Mouse (Mus musculus) layer of hippocampus, postnatal 14 days (tissue): ENCODE data around the gene Myo1c. TPM values are rescaled to one million over a fixed set of nuclear protein-coding genes. Genes with fewer than 3 reads are reported as not detected.
"Not testable (repeated sequence)": the region's sequence is repeated elsewhere in the genome, so short reads cannot be mapped to it uniquely, and the experiment has no call there.

Experiments used
- DNase-seq, 2 experiments: peaks; one replicate each; pipeline ENCODE4 v3.0.0; 2021 to 2022; ENCODE audit warnings: low spot score in 2 of 2, mixed read lengths in 1 of 2
- total RNA-seq, 2 experiments: library from RNA; stranded (reverse); gene quantifications; 2 replicates each; pipeline ENCODE4 v1.2.3; 2021

Gene Myo1c
- total RNA-seq, 2 experiments from 2014 or later = 20.1 to 21.1 TPM

DNA sequence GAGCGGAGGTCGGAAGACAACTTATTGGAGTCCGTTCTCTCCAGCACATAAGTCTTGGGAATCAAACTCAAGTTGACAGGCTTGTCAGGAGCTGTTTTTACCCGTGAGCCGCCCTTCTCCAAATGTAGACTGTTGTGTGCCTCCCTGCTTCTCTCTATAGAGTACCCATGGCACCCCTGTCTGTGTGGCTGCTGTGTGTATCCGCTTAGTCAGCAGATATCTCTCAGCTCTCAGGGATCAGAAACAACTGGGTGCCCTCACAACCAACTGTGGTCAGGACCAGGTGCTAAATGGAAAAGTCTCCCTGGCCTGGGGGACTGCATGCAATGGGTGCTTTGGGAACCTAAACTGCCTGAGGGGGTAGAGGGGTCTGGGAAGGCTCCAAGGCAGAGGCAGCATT is 16.0 kb downstream of the Myo1c start:
- DNase-seq = no peak

DNA sequence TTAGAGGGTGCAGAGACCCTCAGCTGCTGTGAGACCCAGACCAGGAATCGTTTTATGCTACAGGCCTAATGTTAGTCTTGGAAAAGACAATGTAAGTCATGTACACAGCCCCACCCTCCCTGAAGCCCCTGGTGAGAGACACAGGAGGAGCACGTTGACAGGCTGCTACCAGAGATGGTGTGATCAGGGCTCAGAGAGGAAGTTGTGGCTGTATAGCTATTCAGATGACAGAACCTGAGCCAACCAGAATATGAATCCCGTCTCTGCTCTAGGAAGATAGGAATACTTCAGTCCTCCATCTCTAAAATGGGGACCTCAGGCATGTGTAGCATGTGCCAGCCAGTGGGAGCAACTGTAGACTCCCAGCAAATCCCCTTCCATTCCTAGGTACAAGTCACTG is 18.3 kb downstream of the Myo1c start:
- DNase-seq = no peak

DNA sequence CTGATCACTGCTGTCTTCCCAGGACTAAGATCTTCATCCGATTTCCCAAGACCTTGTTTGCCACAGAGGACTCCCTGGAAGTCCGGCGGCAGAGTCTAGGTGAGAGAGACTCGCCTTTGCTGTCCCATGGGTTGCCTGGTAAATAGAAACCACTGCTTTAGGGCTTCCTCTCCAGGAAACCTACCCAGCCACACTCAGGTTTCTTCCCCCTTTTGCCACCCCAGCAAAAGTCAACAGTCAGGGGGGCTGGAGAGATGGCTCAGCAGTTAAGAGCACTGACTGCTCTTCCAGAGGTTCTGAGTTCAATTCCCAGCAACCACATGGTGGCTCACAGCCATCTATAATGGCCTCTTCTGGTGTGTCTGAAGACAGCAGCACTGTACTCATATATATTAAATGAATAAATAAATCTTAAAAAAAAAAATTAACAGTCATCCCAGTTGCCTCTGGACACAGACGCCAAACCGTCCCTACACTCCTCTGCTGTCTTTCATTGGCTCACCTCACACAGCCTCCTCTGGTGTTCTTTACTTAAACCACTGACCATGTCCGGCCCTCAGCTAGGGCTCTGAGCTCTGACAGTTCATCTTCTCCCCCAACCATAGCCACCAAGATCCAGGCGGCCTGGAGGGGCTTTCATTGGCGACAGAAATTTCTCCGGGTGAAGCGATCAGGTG is 19.0 kb downstream of the Myo1c start:
- DNase-seq = no peak

DNA sequence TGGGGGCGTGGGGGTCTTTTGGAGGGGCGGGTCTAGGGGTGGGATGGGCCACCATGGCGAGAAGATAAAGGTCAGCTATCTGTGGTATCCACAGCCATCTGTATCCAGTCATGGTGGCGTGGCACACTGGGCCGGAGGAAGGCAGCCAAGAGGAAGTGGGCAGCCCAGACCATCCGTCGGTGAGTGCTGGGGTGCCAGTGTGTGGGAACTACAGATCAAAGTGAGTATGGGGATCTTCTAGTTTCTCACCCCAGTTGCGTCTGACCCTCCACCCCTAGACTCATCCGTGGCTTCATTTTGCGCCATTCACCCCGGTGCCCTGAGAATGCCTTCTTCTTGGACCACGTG is 19.5 kb downstream of the Myo1c start:
- no peak for DNase-seq

DNA sequence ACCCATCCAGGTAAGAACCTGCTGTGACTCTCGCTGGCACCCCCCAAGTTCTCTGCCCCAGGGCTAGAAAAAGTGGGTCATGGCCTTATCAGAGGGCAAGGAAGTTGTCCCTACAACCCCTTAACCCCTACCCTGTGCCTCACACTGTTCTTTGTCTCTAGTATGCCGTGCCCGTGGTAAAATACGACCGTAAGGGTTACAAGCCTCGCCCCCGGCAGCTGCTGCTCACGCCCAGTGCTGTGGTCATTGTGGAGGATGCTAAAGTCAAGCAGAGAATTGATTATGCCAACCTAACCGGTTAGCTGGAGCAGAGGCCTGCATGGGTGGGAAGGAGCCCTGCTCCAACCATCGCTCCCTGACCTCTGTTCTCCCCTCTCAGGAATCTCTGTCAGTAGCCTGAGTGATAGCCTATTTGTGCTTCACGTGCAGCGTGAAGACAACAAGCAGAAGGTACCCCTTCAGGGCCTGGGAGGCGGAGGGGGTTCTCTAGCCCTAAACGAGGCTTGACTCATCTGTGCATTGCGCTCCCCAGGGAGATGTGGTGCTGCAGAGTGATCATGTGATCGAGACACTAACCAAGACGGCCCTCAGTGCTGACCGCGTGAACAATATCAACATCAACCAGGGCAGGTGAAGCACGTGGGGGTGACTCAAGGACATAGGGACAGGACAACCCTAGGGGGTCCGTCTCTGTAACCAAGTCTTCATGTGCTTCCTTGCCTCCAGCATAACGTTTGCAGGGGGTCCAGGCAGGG is 21.3 kb downstream of the Myo1c start:
- no peak for DNase-seq

DNA sequence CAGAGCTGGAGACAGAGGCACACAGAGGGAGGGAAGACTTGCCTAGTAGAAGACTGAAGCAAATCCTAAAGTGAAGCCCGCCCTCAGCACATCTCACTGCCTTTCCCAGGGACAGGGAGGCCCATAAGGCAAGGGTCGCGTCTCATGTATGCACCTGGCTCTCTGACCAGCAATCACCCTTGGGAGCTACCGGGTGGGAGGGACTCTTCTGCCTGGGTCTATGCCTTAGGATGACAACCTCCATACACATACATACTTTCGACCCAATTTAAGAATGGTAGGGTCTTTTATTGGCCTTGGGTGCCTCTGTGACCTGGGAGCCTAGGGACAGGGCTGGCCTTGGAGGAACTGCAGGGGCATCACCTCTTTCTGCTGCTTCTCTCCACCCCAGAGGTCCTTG is 23.1 kb downstream of the Myo1c start:
- no peak for DNase-seq

DNA sequence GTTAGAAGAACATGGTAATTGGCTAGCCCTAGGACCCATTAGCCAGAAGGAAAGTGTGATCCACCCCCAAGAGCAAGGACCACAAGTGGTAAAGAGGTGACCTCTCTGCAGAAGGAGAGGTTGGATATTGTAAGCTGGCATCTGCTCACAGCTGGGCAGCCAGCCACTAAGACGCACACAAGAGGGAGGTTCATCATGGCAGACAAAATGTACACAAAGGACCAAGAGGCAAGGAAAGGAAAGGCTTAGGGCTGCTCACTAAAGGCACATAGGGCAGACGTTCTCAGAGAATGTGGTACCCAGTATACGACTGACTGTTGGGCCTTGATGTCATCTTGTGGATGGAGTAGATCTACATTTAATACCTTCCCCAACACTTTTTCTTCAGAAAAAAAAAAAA is 24.6 kb downstream of the Myo1c start:
- DNase-seq = no peak

DNA sequence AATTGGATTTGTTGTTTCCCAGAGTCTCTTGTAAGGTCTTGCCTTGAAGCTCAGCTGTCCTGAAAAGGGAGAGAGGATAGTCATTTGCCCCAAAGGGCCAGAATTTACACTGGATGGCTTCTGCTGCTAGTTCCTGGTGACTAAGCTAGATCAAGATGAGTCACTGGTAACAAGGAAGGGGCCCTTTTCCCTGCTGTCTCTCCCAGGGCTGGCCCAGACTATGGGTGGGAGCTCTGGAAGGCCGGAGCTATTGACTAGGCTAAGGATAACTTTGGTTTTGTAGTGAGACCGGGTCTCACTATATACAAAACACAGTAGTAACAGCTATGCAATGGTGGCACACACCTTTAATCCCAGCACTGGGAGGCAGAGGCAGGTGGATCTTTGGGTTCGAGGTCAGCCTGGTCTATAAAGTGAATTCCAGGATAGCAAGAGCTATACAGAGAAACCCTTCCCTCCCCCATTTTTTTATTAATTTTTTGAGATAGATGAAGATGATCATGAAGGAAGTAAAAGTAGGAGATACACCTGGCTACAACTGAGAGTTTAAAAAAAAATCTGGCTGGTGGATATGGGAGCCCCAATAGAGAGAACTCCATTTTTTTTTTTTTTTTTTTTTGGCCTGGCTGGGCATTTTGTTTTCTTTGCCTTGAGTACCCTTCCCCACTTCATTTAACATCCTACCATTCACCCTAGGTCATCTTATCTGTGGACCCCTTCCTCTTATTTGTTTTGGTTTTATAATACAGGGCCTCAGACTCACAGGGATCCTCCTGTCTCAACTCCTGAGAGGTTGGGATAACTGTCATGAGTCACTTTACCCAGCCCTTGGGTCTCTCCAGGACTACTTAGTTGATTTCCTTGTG is 27.8 kb downstream of the Myo1c start:
- no peak for DNase-seq

DNA sequence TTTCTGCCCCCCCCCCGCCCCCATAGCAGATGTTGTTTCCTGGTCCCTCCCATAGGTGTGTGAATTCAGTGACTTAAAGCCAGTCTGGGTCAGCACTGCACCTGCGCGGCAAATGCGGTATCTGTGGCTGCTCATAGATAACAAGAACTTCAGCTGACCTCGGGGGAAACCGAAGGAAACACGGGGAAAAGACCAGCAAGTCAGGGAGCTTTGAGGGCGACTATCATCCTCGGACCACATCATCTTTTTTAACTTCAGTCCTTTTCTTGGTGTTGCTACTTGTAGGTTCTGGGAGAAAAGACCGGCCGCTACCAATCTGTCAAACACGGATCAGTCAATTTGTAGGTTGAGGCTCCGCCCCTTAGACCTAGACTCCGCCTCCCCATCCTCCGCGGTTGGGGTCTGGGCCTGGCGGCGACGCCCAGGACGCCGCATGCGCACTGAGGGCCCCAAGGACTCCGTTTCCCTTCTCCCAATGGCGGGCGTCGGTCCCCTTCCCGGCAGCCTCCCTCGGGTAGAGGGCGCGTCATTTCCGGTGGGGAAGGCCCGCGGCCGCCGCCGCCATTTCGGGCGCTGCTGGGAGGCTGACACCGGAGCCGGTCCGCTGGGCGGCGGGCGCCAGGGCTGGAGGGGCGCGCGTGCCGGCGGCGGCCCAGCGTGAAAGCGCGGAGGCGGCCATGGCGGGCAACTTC is 28.6 kb downstream of the Myo1c start, which contains the start of gene Crk:
Gene Crk (plus strand): TSS at position 513 of the 692 bp plus-strand sequence.
- peak; percentile 95 to 98 for DNase-seq

DNA sequence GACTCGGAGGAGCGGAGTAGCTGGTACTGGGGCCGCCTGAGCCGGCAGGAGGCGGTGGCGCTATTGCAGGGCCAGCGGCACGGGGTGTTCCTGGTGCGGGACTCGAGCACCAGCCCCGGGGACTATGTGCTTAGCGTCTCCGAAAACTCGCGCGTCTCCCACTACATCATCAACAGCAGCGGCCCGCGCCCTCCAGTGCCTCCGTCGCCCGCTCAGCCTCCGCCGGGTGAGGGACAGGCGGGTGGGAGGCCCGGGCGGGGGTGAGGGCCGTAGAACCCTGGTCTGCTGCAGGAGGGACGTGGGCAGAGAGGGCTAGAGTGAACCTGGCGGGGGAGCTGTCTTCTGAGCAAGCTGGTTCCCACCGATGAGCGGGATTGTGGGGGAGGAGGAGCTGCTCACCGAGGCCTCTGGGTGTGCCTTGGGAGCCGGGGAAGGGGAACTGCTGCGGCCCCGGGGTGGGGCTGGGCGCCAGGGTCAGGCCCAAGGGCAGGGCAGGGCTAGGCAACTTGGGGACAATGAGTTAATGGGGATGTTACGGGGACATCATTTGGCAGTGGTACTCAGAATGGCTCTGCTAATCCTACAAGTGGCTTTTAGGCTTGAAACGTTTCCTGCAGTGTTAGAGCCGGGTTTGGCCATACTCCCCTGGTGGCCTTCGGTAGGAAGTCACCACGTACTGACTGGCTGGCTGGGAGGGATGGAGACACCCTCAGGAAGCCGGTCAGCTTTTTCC is 29.3 kb downstream of the Myo1c start:
- peak in 1 of 2 experiments; percentile 65 for DNase-seq

DNA sequence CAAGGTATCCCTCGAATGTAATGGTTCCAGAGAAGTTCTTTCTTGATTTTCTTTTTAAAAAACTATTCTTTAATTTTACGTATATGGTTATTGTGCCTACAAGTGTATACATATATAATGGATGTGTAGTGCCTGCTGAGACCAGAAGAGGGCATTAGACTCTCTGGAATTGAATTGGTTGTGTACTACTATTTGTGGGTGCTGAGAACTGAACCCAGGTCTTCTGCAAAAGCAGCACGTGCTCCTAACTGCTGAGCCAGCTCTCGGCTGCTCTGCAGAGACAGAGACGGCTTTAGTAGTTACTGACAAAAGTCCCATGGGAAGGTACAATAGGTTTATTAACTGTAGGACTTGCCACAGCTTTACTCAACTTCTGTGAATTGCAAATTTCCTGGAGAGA is 34.2 kb downstream of the Myo1c start:
- DNase-seq = no peak

DNA sequence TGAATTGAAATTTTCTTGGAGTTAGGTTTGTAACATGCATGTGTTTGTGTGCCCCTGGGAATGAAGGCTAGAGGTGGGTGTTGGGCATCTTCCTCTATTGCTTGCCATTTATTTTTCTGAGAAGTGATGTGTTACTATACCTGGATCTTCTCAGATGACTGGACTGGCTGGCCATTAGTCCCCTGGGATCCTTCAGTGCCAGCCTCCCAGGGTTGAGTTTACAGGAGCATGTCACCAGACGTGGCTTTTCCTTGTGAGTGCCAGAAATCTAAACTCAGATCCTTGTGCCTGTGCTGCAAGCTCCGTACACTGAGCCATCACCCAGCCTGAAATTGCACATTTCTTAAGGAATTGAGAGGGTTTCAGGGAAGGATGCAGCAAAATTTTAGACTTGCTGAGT is 34.7 kb downstream of the Myo1c start:
- DNase-seq = no peak

DNA sequence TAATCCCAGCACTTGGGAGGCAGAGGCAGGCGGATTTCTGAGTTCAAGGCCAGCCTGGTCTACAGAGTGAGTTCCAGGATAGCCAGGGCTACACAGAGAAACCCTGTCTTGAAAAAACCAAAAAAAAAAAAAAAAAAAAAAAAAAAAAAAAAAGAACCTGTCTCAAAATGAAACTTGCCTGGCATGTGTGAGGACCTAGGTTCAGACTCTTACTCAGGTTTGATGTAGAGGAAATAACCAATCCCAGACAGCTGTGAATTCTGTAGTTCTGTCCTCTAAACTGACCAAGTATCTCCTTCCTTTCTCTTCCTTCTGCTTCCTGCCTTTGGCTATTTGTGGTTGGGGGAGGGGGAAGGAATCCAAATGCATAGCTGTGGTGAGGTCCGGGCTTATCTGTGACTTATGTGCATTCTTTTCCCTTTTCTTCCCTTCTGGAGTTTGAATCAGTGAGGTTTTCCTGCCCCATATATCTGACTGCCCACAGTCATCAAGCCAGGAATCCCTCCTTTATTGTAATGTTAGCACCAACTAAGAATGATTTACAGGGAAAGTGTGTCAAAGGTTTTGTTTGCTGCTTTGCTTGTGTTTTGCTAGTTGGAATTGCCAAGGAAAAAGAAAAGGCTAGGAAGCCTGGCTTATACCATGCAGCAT is 37.2 kb downstream of the Myo1c start:
- no peak for DNase-seq

DNA sequence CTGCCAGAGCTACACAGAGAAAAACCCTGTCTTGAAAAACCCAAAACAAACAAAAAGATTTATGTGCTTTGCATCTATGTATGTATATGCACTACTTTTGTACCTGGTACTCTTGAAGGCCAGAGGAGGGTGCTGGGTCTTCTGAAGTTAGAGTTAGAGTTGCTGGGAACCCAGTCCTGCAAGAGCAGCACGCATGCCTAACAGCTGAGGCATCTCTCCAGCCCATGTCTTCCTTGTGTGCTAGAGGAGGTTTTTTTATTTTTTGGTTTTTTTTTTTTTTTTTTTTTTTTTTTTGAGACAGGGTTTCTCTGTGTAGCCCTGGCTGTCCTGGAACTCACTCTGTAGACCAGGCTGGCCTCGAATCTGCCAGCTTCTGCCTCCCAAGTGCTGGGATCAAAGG is 37.8 kb downstream of the Myo1c start:
- no peak for DNase-seq

DNA sequence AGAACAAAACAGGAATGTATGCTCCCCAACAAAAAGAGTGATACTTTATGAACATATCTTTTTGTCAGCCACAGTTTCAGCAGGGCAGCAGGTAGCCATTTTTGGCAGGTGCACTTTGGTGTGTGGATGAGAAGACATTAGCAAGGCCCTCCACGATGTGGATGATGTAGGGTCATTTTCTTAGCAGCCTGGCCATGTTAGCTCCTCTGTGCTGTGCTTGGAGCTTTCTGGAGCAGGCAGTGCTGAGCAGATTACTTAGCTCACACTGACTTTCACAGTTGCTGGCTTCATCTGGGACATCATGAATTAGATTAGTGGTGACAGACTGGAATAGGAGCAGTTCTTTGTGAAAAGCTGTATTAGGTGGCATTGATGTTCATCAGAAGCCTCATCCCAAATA is 39.7 kb downstream of the Myo1c start:
- no peak for DNase-seq

DNA sequence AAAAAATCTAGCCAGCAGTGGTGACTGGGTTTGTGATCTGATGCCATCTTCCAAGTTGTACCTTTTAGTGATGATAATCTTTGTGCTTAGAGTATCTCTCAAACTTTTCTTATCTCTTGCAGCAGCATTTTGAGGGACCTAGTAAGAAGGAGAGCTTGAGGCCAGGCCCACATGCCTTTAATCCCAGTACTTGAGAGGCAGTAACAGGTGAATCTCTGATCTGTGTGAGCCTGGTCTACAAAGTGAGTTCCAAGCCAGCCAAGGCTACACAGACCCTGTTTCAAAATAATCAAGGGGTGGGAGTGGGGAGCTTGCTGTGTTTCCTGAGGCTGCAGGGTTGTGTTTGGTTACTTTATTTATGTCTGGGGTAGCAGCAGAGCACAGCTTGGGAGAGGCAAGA is 40.7 kb downstream of the Myo1c start:
- DNase-seq = no peak

DNA sequence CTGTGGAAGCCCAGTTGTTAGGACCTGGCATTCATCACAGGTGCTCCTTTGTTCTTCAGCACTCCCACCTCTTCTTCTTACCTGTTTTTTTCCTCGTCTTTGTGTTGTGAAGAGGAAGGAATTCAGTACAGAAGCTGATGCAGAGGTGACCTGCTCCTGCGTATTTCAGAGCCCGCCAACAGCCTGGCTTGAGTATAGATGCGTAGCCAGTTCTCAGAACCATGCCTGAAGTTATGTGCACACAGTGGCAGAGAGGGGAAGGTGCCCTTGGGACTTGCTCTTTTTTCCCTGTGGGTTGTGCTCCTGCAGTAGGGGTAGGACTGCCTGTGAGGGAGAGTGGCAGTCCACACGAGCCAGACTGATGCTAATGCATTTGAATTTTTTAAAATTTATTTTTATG is 43.3 kb downstream of the Myo1c start:
- no peak for DNase-seq

DNA sequence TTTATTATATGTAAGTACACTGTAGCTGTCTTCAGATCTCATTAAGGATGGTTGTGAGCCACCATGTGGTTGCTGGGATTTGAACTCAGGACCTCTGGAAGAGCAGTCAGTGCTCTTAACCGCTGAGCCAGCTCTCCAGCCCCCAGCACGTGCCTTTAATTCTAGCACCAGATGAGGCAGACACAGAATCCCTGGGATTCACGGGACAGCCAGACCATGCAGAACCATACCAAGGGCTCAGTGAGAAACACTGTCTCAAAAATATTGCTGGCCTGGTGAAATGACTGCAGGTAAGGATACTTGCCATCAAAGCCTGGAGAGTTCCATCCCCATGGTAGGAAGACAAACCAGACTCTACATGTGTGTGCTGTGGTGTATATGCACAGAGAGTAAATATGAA is 47.2 kb downstream of the Myo1c start:
- DNase-seq = not testable (repeated sequence)

DNA sequence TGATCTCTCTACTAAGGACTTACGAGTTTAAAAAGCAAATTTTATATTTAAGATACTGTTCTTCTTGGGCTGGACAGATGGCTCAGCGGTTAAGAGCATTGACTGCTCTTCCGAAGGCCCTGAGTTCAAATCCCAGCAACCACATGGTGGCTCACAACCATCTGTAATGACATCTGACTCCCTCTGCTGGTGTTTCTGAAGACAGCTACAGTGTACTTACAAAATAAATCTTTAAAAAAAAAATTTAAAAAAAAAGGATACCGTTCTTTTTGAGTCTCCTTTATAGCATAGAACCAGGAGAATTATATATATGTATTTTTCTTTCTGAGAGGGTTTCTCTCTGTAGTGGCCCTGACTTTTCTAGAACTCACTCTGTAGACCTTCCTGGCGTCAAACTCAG is 50.3 kb downstream of the Myo1c start:
- no peak for DNase-seq

DNA sequence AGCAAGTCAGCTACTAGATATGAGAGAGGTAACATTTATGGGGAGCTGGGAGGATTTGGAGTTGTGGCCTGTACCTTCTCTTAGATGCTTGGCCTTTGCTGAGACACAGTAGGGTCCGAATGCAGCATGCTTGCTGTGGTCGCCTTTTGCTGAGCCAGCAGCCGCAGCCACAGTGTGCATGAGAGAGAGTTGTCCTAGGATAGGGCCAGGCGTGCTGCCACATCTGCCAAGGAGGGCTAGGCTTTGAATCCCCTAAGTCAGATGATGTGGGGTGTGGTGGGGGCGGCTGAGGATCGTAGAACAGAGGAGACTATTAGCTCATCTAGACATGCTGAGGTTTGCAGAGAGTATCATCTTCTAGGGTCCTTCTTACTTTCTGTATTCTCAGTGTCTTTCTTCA is 52.5 kb downstream of the Myo1c start:
- no peak for DNase-seq
